Mouse (Mus musculus) left cerebral cortex, adult 11 months (tissue): ENCODE measurements around the gene Gm20425.

ENCODE experiments used
- DNase-seq: peaks from one replicate; pipeline ENCODE4 v3.0.0; 2022; ENCODE audit warnings: low spot score

Gm20425 gene

DNA sequence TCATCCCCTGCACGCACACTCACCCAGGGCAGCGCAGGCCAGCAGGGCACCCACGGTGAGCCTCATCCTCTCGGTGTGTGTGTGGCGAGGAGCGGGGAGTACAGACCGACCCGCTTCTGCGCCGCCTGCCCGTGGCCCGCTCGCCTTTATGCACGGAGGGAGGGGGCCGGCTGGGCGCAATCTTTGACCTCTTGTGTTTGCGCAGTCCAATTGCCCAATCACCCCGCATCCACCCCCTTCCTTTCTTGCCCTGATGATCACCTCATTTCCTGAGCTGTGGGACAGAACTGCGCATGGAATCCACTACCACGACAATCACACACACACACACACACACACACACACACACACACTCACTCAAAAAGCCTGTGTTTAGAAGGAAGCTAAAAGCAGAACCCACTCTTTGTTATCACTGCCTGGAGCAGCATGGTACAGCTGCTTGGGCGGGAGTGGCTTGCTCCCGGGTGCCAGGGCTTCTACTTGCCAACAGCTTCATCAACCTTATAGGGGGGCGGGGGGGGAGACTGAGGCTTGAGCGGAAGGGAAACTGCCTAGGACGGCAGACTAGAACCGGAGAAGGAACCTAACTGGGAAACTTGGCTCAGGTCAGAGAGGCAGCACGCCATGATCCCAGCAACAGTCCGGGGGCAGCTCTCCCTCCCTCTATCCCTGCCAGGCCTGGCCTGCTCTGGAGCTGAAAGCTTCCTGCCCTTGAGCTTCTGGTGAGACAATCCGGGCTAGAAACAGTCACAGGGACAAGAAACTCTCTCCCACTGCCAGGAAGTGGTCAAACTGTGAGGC is at the start of gene Gm20425, which contains the start of gene Trf:
Gm20425 (minus strand) TSS at position 157 of the 801 bp plus-strand sequence.
Trf (minus strand) TSS at position 294 of the 801 bp plus-strand sequence.
- DNase-seq, result peak; percentile 77

DNA sequence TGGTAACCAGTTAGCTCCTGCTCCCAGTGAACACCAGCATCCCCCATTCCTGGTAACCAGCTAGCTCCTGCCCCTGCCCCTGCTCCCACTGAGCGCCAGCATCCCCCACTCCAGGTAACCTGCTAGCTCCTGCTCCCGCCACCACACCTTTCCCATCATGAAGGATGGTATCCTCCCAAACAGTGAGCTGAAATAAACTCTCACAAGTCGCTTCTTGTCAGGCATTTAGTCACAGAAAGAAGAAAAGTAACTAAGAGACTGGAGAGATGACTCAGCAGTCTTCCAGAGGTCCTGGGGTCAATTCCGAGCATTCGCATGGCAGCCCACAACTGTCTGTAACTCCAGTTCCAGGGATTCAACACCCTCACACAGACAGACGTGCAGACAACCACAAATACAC is 46.8 kb upstream of the Gm20425 start:
- no peak for DNase-seq

DNA sequence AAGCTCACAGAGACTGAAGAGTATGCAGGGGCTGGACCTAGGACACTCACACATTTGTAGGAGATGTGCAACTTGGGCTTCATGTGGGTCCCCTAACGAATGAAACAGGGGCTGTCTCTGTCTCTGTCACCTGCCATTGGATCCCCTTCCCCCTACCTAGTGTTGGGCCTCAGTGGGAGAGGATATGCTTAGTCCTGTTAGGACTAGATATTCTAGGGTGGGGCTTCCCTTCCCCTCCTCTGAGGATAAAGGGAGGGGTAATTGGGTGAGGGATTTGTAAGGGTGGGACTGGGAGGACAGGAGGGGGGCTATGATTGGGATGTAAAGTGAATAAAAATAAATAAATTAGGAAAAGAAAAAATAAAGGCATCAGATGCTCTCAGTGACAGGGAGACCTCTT is 45.6 kb upstream of the Gm20425 start:
- no peak for DNase-seq

DNA sequence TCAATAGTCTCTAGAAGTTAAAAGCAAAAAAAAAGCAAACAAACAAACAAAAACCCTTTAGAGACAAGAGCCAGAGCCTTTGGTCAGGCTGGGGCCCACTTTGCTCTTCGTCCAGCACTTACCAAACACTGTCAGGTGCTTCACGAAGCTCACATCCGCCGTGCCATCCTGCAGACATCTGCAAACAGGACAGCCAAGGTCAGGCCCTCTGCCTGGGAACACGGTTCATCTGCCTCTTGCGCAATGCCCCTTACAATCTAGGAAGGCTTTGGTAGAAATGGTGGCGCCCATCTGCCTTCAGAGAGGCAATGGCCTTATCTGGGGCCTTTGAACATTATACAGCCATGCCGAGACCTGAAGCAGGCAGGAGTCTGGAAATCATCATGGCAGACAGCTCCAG is 44.7 kb upstream of the Gm20425 start:
- DNase-seq, result no peak

DNA sequence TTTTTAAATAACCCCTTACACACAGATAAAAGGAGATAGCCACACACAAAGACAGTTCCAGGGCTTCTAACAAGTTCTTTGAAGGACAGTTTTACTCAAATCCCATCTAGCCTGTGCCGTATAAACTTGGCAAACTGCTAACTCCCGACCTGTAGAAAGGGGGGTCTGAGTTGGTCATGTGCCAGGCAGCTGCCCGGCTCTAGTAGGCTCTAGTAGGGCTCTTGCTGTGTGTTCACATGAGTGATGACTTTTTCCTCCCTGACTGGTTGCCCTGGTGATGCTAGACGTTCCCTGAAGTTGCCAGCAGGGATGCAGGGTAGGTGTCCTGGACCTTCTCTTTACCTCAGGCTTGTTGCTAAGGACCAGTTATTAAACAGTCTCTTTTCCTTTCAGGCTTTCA is 41.0 kb upstream of the Gm20425 start:
- no peak for DNase-seq

DNA sequence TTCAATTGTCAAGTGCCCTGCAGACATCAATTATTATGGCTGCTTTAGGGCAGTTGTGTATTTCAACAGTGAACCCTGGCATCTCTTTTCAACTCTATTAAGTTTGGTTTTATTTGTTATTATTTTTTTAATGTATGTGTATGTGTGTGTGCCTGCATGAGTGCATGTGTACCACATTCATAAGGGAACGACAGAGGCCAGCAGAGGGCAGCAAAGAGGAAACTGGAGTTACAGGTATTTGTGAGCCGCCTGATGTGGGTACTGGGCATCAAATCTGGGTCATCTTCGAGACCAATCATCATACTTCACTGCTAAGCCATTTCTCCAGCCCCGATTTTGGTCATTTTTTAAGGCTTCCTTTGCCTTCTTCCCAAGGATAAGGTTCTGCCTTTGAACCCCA is 35.7 kb upstream of the Gm20425 start:
- no peak for DNase-seq

DNA sequence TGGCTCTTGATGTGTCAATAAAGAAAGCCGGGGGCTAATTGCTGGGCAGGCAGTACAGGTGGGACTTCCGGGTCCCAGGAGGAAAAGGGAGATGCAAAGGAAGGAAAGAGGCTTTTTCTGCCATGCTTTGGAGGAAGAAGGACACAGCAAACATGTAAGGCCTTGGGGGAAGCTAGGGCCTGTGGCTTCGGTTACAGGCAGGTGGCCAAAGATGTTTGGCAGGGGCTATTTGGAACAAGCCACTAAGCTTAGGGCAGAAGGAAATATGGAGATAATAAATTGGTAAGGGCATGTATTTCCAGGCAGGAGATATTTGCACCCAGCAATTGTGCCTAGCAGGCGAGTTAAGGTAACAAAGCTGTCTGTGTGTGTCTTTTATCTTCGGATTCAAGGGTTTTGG is 22.8 kb upstream of the Gm20425 start:
- DNase-seq, result no peak

DNA sequence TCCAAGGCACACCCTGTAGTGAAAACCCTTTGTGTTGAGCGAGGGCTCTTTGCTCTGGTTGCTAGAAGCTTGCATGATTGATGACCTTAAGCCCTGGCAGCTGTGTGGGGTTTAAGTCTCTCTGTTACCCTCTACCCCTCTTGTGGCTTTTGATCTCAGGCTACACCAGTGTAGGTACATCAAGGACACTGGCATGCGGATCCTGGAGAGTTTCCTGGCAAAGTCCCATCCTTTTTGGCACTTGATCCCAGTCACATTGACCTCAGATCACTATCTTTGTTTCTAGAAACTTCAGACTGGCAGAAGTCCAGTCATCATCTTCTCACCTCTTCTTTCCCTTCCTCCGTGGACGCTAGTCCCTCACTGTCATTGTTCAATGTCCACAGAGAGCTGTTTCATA is 18.5 kb upstream of the Gm20425 start:
- no peak for DNase-seq

DNA sequence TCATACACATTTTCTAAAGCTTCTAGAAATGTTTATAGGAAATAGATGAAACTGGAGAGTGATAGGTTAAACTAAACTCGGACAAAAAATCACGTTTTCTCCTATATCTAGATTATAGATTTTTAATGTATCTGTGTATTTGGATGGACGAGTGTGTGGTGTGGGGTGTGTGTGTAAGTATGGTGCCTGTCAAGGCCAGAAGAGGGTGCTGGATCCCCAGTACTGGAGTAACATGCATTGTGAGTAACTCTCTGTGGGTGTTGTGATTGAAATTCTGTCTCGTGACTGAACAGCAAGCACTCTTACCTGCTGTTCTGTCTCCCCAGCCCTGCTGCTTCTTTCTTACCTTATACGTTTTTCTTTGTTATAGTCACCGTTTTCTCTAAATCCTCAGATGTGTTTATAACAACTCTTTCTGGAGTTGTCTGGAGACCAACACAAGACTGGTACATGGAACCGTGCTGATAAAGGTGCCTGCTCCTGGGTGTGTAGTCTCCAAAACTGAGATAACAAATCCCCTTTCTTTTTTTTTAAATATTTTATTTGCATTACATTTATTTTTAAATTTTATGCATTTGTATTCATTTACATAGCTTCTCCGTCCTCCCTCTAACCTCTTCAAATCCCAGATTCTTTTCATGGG is 16.5 kb upstream of the Gm20425 start:
- no peak for DNase-seq

DNA sequence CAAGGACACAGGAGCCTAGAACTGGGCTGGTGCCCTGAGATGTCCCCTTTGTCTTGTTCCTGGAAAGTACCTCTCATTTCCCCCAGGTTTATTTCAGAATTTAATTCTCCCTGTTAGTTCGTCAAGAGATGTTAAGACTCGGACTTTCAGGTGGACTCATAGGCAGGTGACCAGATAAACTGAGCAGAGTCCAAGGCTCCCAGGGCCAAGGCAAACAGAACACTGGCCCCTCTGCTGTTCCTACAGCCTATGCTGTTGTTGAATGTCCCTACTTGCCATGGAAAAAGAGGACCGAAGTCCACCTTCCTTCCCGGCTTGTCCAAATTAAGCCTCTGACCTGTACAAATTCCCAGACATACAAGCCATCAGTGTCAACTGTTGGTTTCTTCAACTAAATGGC is 13.5 kb upstream of the Gm20425 start:
- DNase-seq, result no peak

DNA sequence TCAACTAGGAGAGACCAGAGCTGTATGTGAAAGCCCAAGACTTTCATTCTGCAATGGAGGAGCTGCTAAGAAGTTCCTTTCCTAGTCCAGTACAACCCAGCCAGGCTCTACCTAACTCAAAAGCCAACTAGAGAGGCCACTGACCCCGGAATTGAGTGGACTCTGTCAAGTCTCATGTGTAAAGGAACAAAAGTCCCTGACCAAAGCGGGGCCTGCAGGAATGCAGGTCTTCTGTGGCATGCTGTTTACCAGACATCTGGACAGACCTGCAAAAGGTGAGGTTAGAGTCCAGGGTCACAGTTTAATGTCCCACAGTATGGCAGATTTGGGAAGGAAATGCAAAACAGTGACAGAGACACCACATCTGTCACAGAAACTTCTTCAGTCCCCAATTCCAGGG is 11.1 kb upstream of the Gm20425 start:
- DNase-seq, result no peak

DNA sequence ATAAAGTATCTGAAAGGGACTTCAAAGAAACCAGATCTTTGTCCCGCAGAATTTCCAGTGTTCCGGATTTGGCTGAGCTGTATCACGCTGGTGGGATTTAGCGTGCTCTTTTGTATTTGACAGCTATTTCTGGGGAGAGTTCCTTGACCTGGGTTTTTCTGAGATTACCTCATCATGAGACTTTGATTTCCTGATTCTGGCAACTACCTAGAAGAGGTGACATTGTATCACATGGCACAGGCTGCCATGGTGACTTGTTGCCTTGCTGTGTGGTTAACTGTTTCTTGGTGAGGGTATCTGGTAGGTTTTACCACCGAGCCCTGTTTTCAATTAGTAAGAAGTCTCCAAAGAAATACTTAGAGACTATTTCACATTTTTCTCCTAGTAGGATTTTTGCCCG is 9.4 kb upstream of the Gm20425 start:
- no peak for DNase-seq

DNA sequence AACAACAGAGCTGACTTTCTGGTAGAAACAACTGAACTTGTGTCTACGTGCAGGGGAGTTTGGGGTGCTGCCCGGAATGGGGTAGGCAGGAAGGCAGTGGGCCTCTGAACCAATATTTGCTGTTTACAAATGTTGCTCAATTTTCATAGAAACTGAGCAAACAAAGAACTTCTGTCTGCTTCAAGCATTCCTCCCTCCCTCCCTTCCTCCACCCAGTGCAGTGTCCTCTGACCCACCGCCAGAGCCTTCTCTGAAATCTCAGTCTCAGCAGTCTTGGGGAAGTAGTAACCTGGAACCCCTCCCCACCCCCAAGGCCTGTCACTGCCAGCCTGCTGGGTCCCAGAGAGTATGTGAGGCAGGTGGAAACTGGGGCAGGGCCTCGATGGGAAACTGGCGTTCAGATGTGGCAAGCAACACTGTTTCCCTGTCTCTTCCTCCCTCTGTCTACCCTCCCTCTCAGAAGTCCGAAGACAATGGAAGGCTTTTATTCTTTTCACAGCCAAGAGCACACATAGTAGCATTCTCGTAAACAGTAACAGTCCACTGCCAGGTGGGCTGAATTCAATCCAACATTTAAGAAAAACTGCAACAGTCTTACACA is 4.6 kb upstream of the Gm20425 start:
- peak; percentile 16 for DNase-seq

DNA sequence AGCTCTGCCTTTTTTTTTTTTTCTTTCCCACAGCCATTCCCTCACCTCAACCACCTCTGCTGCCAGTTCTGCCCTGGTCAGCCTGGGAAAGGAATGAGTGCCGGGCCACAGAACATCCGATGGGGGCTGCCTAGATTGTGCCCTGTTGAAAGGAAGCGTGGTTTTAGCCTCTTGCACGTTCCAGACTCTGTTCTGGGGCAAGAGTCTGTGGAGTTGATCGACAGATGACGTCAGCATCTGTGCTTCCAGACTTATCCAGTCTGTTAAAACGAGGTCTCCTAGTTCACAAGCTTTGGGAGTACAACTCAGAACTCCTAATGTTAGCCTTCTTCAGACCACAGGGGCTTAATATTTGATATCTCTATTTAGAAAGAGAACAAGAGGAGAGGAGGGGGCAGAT is 4.0 kb upstream of the Gm20425 start:
- DNase-seq, result no peak

DNA sequence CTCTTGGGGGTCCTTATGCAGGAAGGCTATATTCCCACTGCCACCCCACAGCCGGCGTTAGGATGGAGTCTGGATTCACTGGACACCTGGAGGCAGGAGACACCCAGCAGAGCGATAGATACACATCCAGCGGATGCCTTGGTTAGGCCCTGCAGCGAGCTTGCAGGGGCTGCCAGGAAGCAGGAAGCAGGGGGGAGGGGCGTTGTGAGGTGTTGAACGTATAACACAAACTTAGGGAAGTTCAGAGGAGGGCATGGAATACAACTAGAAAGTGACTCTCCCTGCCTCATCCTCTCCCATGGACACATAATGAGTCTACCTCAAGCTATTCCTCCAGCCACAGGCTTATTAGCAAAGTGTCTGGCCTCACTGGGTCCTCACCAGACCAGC is 2.9 kb upstream of the Gm20425 start:
- no peak for DNase-seq

DNA sequence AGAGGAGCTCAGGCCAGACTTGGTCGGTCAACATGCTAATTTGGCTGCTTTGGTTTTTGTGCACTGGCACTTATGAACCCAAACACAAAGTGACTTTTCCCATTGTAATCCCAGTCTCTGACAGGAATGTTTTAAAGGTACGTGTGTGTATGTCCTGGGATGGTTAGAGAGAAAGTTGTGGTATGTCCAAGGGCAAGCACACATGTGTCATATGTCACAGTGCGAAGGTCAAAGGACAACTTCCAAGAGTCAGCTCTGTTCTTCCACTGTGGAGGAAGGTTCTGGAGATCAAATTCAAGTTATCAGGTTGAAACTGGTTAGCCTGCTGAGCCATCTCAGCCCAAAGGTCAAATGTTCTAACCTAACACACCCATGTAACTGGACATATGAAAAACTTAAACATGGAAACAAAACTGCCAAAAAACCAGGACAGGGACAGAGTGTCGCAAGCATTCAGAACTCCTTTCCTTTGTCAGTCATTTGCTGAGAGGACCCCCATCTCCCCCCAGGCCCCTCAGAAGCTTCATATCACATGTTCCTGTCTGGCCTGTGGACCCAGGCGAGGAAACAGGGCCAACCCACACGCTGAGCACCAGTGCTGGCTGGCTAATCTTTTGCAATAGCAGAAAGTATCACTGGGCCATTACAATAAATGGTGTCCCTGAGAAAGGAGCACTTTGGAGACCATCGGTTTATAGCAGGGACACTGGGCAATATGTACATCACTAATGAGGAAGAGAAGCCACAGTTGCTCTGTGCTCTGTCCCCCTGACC is 2.3 kb upstream of the Gm20425 start:
- DNase-seq, result no peak

DNA sequence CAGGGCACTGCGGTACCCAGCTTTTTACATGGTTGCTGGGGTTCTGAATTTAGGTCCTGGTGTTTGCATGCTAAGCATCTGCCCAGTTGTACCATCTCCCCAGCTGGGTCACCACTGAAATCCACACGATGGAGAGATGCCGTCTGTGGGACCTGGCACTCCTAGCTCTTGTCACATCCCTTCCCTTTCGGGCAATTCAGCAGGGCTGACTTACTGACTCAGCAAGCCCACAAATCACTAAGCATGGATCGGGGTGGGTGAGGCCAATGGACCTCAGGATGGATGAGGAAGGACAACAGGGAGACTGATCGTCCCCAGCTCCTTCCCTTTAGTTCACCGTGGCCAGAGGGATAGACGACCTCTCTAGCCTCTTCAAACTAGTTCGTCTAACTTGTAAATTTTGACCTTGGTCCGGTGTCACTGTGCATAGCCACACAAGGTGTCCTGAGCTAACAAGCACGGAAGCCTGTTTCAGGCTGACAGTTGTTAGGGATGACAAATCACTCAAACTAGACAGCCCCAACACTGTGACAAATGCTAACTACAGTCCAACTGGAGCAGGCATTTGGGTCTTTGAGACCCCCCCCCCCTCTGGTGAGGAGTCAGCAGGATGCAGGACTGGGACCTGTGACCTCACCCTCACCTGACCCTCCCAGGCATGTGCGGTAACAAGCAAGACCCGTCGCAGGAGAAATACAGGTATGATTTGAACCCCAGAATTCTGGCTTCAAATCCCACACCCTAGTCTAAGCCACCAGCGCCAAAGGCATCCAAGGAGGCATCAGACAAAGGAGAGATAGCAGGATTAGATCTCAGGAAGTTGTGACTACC is 855 bp downstream of the Gm20425 start:
- DNase-seq, result no peak

DNA sequence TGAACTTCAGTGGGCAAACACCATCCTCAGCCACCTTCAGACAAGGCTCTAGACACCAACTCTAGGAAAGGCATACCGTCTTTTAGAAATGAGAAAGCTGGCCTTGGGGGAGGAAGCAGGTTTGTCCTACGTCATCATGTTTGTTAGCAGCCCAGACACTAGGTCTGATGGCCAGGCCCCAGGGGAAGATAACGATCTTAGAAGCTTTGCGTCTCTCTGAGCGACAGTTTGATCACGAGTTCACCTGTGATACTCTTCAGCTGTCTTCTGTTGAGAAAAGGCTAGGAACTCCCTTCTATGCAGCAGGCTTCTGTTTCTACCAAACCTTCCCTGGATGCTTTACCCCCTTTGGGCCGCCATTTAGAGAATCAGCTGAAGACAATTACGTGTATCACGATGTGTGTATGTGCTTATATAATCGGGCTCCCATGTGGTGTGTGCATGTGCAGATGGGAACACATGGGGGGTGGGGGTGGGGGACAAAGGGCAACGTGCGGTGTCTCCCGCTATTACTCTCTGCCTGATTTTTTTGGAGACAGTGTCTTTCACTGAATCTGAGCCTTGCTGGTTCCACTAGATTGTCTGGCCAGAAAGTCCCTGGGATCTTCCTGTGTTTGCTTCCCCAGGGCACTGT is 1.6 kb downstream of the Gm20425 start:
- DNase-seq, result no peak

DNA sequence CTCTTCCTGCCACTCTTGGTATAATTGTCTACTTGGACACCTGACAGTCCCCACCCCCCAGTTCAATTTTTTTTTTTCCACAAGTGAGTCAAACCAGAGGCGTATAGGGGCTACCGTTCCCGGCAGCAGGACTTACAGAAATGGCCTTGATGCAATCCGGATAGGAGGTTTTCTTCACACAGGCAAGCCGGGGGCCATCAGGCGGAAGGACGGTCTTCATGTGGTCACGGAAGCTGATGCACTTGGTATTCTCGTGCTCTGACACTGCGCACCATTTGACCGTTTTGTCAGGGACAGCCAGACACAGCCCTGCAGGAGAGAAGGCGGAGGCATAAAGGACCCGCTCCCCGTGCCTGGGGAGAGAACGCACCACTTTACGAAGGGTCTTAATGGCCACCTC is 2.3 kb downstream of the Gm20425 start:
- no peak for DNase-seq

DNA sequence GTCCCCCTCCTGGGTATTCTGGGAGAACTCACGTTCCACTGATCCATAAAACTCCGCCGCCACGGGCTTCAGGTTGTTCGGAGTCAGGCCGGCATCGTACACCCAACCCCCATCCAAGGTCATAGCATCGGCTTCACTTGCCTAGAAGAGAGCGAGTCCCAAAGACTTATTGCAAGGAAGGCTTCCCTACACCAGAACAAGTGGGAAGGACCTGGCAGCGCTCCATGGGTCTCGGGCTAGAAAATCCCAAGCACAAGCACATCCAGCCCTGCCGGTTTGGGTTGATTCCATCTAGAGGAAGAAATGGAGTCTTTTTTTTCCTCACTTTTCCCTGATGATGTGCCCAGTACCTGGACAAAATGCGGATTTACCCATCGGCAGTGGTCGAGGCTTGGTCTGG is 3.3 kb downstream of the Gm20425 start:
- DNase-seq, result no peak

DNA sequence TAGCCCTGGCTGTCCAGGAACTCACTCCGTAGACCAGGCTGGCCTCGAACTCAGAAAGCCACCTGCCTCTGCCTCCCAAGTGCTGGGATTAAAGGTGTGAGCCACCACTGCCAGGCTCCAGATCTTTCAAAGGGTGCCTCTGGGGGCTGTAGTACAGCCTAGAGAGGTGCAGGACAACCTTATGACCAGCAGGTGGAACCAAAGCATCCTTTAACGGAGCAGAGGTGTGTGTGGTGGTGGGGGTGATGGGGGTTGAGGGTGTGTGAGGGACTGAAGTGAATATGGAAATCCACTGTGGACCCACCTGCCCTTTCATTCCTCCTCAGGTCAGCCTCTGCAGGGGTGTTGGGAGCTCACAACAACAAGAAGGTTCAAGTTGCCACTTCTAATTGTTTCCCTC is 4.6 kb downstream of the Gm20425 start:
- no peak for DNase-seq
